Mouse (Mus musculus) forebrain, embryonic 10.5 days (tissue): Measurements from ENCODE around the gene H1fnt. TPM values are rescaled to one million over a fixed set of nuclear protein-coding genes. Genes with fewer than 3 reads are reported as not detected.

Experiments
- DNase-seq: peaks from one replicate; pipeline ENCODE4 v3.0.0-alpha.2; 2017; ENCODE audit warnings: low spot score; ENCODE audit errors: extremely low spot score
- H3K27ac ChIP-seq: fragments of 300-500 bp; sonication (generic); 2 replicates; pipeline ENCODE4 v1.5.1; 2016; ENCODE audit warnings: mild to moderate bottlenecking
- H3K27me3 ChIP-seq: fragments of 300-500 bp; sonication (generic); 2 replicates; pipeline ENCODE4 v1.6.1; 2016; ENCODE audit warnings: mild to moderate bottlenecking; ENCODE audit not compliant: poor library complexity, severe bottlenecking
- H3K36me3 ChIP-seq: fragments of 300-500 bp; sonication (generic); replicated peaks from 2 replicates; pipeline ENCODE4 v1.6.1; 2016; ENCODE audit warnings: mild to moderate bottlenecking, moderate library complexity
- H3K4me1 ChIP-seq: fragments of 300-500 bp; sonication (generic); 2 replicates; pipeline ENCODE4 v1.6.1; 2016
- H3K4me3 ChIP-seq: fragments of 300-500 bp; sonication (generic); 2 replicates; pipeline ENCODE4 v1.5.1; 2016; ENCODE audit warnings: mild to moderate bottlenecking, moderate library complexity
- H3K9me3 ChIP-seq: fragments of 300-500 bp; sonication (generic); 2 replicates; pipeline ENCODE4 v1.6.1; 2016; ENCODE audit warnings: mild to moderate bottlenecking, moderate library complexity
- WGBS: fragments of 180-500 bp; shearing (Covaris S2); methylation state at CpG from one replicate; pipeline ENCODE4 v1.1.7; 2016; 5-methylcytosine and 5-hydroxymethylcytosine counted together
- polyA plus RNA-seq: library from polyadenylated mRNA; unstranded; fragments of >200 nt; fragmentation: Nextera tagmentation; extraction: Ambion mirVana; gene quantifications from 2 replicates; pipeline ENCODE4 v1.2.1, GENCODE M21; 2016

Gene H1fnt
- polyA plus RNA-seq, 1 experiment from 2014 or later: not detected

DNA sequence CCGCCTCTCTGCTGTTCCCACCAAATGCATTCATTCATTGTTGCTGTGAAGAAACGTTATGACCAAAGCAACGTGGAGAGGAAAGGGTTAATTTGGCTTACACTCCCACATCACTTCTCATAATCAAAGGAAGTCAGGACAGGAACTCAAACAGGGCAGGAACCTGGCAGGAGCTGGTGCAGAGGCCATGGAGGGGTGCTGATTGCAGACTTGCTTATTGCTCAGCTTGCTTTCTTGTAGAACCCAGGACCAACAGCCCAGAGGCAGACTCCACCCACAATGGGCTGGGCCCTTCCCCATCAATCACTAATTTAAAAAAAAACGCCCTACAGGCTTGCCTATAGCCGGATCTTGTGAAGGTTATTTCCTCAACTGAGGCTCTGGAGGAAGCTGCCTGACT, 43.0 kb downstream of the H1fnt start:
- H3K36me3 ChIP-seq: no peaks in the 10 kb centered on the region
- no peak for DNase-seq
- no peaks in the 10 kb centered on the region for H3K9me3 ChIP-seq
- H3K4me3 ChIP-seq: no peak overlapping the region
- H3K4me1 ChIP-seq: no peaks in the 10 kb centered on the region
- no peak overlapping the region for H3K27ac ChIP-seq
- WGBS: 78% methylated on average over 5 of the region's 5 CpGs
- no peaks in the 10 kb centered on the region for H3K27me3 ChIP-seq

GRCm38 (mm10) chr15:98213336-98213870, 43.7 kb downstream of the H1fnt start:
- H3K27ac ChIP-seq: no peak overlapping the region
- no peak for DNase-seq
- no peaks in the 10 kb centered on the region for H3K27me3 ChIP-seq
- H3K4me1 ChIP-seq: no peaks in the 10 kb centered on the region
- 86% methylated on average over 5 of the region's 5 CpGs for WGBS
- no peak overlapping the region for H3K4me3 ChIP-seq
- no peaks in the 10 kb centered on the region for H3K9me3 ChIP-seq
- no peaks in the 10 kb centered on the region for H3K36me3 ChIP-seq

DNA sequence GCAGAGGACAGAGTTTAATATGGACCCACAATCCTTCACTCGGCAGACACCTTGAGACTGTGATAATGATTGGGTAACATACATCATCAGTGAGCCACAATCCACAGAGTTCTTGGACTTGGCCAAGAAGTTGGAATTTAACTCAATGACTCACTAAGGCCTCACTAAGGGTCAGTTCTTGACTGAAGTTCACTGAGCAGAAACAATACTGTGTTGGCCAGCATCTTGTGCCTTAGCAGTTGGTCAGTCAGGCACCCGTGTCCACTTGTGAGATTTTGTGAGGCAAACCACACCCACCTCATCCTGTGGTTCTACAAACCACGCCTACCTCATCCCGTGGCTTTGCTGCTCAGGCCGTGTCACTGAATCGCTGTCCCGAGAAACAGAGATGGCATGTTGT, 47.4 kb downstream of the H1fnt start:
- no peak for DNase-seq
- Histone ChIP-seq H3K4me3 (no peak overlapping the region), H3K4me1 (no peaks in the 10 kb centered on the region), H3K27me3 (no peaks in the 10 kb centered on the region), H3K36me3 (no peaks in the 10 kb centered on the region), H3K27ac (no peak overlapping the region), H3K9me3 (no peaks in the 10 kb centered on the region)
- 87% methylated on average over 7 of the region's 7 CpGs for WGBS

Other genes with a start within 250 kb of the H1fnt start
- gene Pfkm, start 164.7 kb downstream of the H1fnt start, polyA plus RNA-seq: 37.8 and 38.2 TPM in 2 replicates
- gene Senp1, start 163.5 kb downstream of the H1fnt start, polyA plus RNA-seq: 48.9 and 49.4 TPM in 2 replicates
- gene Asb8, start 91.7 kb downstream of the H1fnt start, polyA plus RNA-seq: 40.7 and 40.8 TPM in 2 replicates
- gene Ccdc184, start 90.1 kb downstream of the H1fnt start, polyA plus RNA-seq: 4.4 and 4.6 TPM in 2 replicates
- gene Olfr288, start 61.8 kb downstream of the H1fnt start, polyA plus RNA-seq: not detected in 2 replicates
- not detected in 2 replicates for gene Gm44579, start 36.3 kb downstream of the H1fnt start, polyA plus RNA-seq
- not detected in 2 replicates for gene Olfr287, start 36.2 kb downstream of the H1fnt start, polyA plus RNA-seq
- gene Olfr286, start 22.8 kb downstream of the H1fnt start, polyA plus RNA-seq: not detected in 2 replicates
- gene Zfp641, start 38.9 kb upstream of the H1fnt start, polyA plus RNA-seq: 0.47 and 0.58 TPM in 2 replicates
- gene Olfr285, start 60.1 kb upstream of the H1fnt start, polyA plus RNA-seq: not detected in 2 replicates
- not detected in 2 replicates for gene Olfr284, start 83.7 kb upstream of the H1fnt start, polyA plus RNA-seq
- not detected in 2 replicates for gene Olfr283, start 123.7 kb upstream of the H1fnt start, polyA plus RNA-seq
- not detected in 2 replicates for gene Olfr282, start 173.9 kb upstream of the H1fnt start, polyA plus RNA-seq
- not detected in 2 replicates for gene Olfr281, start 195.3 kb upstream of the H1fnt start, polyA plus RNA-seq
- gene OR5BS1P, start 212.6 kb upstream of the H1fnt start, polyA plus RNA-seq: not detected in 2 replicates
- gene Lalba, start 225.4 kb upstream of the H1fnt start, polyA plus RNA-seq: 0.49 TPM in 1 of 2 replicates, not detected in the other
- not detected in 2 replicates for gene Olfr279, start 235.1 kb upstream of the H1fnt start, polyA plus RNA-seq